Mouse (Mus musculus): ENCODE measurements around the gene Myo19. TPM values are rescaled to one million over a fixed set of nuclear protein-coding genes. Genes with fewer than 3 reads are reported as not detected.

Gene Myo19
- polyA plus RNA-seq (2021), result 27.3 TPM

GRCm38 (mm10) chr11:84879772-84880464 lies at the start of gene Myo19, which contains the start of gene Pigw:
Gene Myo19, plus strand, starts transcription at chr11:84880148.
Gene Pigw, minus strand, starts transcription at chr11:84880285.
- no peaks in the 10 kb centered on the region for H3K27me3 ChIP-seq
- DNase-seq (ENCODE audit: low read depth, low spot score) (no peak), ATAC-seq (peak; percentile 81)
- TF ChIP-seq CTCF (IDR thresholded peaks at IDR 0.05), result no peak
- in situ Hi-C loops (cut with MboI; ENCODE audit: low pct_unique_long_range_greater_than_20kb), result no loop called here
- CTCF ChIA-PET, result interaction anchor here (1.0 kb wide), 1 partner anchor 27 kb away, joined by 3 read pairs; no protein-coding TSS in a partner anchor
- POLR2A ChIA-PET, result interaction anchor here (0.5 to 3.5 kb wide), 3 partner anchors 10 to 35 kb away, joined by 3 to 25 read pairs (median 4); partner anchors contain the start of gene Ggnbp2

GRCm38 (mm10) chr11:84839330-84839729 lies 40.6 kb upstream of the Myo19 start:
- ChIA-PET CTCF (no interaction called here), POLR2A (interaction anchor here (0.7 to 1.1 kb wide), 2 partner anchors 33 to 276 kb away, joined by 3 to 5 read pairs; no protein-coding TSS in a partner anchor)
- in situ Hi-C loops (cut with MboI; ENCODE audit: low pct_unique_long_range_greater_than_20kb), result loop anchor here (25.0 kb wide), 1 partner anchor 1052 kb away; no protein-coding TSS in a partner anchor
- H3K27me3 ChIP-seq, result no peaks in the 10 kb centered on the region
- ATAC-seq (no peak), DNase-seq (ENCODE audit: low read depth, low spot score) (no peak)
- peak; percentile 35 for TF ChIP-seq CTCF (IDR thresholded peaks at IDR 0.05)

- CTCF ChIA-PET, result interaction anchor here (0.7 kb wide), 1 partner anchor 13 kb away, joined by 3 read pairs; no protein-coding TSS in a partner anchor
- no peaks in the 10 kb centered on the region for H3K27me3 ChIP-seq
- in situ Hi-C loops (cut with MboI; ENCODE audit: low pct_unique_long_range_greater_than_20kb), result loop anchor here (25.0 kb wide), 1 partner anchor 1060 kb away; no protein-coding TSS in a partner anchor
- POLR2A ChIA-PET, result no interaction called here
- ATAC-seq (no peak), DNase-seq (ENCODE audit: low read depth, low spot score) (no peak)
- TF ChIP-seq CTCF (IDR thresholded peaks at IDR 0.05), result no peak
These were observed 33.0 kb upstream of the Myo19 start for GRCm38 (mm10) chr11:84846741-84847474.

GRCm38 (mm10) chr11:84847475-84848090 lies 32.4 kb upstream of the Myo19 start:
- no peak for ATAC-seq
- ChIA-PET CTCF (interaction anchor here (0.7 kb wide), 1 partner anchor 14 kb away, joined by 3 read pairs; no protein-coding TSS in a partner anchor), POLR2A (no interaction called here)
- in situ Hi-C loops (cut with MboI; ENCODE audit: low pct_unique_long_range_greater_than_20kb), result loop anchor here (25.0 kb wide), 1 partner anchor 1060 kb away; no protein-coding TSS in a partner anchor
- DNase-seq (ENCODE audit: low read depth, low spot score), result no peak
- no peaks in the 10 kb centered on the region for H3K27me3 ChIP-seq
- no peak for TF ChIP-seq CTCF (IDR thresholded peaks at IDR 0.05)

GRCm38 (mm10) chr11:84855285-84855684 lies 24.7 kb upstream of the Myo19 start:
- H3K27me3 ChIP-seq, result no peaks in the 10 kb centered on the region
- in situ Hi-C loops (cut with MboI; ENCODE audit: low pct_unique_long_range_greater_than_20kb), result no loop called here
- no peak for TF ChIP-seq CTCF (IDR thresholded peaks at IDR 0.05)
- ATAC-seq (no peak), DNase-seq (ENCODE audit: low read depth, low spot score) (no peak)
- CTCF ChIA-PET, result interaction anchor here (1.8 kb wide), 1 partner anchor 10 kb away, joined by 5 read pairs; no protein-coding TSS in a partner anchor
- POLR2A ChIA-PET, result no interaction called here

- ChIA-PET CTCF (interaction anchor here (2.1 kb wide), 1 partner anchor 9 kb away, joined by 5 read pairs; no protein-coding TSS in a partner anchor), POLR2A (no interaction called here)
- DNase-seq (ENCODE audit: low read depth, low spot score) (no peak), ATAC-seq (no peak)
- in situ Hi-C loops (cut with MboI; ENCODE audit: low pct_unique_long_range_greater_than_20kb), result no loop called here
- no peaks in the 10 kb centered on the region for H3K27me3 ChIP-seq
- TF ChIP-seq CTCF (IDR thresholded peaks at IDR 0.05), result no peak
These were observed 14.7 kb upstream of the Myo19 start for GRCm38 (mm10) chr11:84865268-84865667.

- in situ Hi-C loops (cut with MboI; ENCODE audit: low pct_unique_long_range_greater_than_20kb), result no loop called here
- CTCF ChIA-PET, result no interaction called here
- DNase-seq (ENCODE audit: low read depth, low spot score) (no peak), ATAC-seq (no peak)
- no peak for TF ChIP-seq CTCF (IDR thresholded peaks at IDR 0.05)
- POLR2A ChIA-PET, result no interaction called here
- no peaks in the 10 kb centered on the region for H3K27me3 ChIP-seq
These were observed 12.4 kb upstream of the Myo19 start for GRCm38 (mm10) chr11:84867586-84867985.

GRCm38 (mm10) chr11:84868786-84869259 lies 11.1 kb upstream of the Myo19 start:
- in situ Hi-C loops (cut with MboI; ENCODE audit: low pct_unique_long_range_greater_than_20kb), result no loop called here
- TF ChIP-seq CTCF (IDR thresholded peaks at IDR 0.05), result no peak
- ChIA-PET CTCF (interaction anchor here (0.7 kb wide), 1 partner anchor 49 kb away, joined by 3 read pairs; the partner anchor contains the start of gene Mrm1), POLR2A (interaction anchor here (0.7 to 4.0 kb wide), 2 partner anchors 11 to 36 kb away, joined by 5 to 25 read pairs; partner anchors contain the start of genes Myo19 and Pigw)
- ATAC-seq (no peak), DNase-seq (ENCODE audit: low read depth, low spot score) (no peak)
- no peaks in the 10 kb centered on the region for H3K27me3 ChIP-seq

- ATAC-seq, result peak; percentile 74
- ChIA-PET POLR2A (interaction anchor here (1.8 to 4.0 kb wide), 3 partner anchors 10 to 51 kb away, joined by 5 to 25 read pairs (median 6); partner anchors contain the start of genes Mrm1, Myo19 and Pigw), CTCF (no interaction called here)
- peak; percentile 63 for DNase-seq (ENCODE audit: low read depth, low spot score)
- no peak for TF ChIP-seq CTCF (IDR thresholded peaks at IDR 0.05)
- H3K27me3 ChIP-seq, result no peaks in the 10 kb centered on the region
- in situ Hi-C loops (cut with MboI; ENCODE audit: low pct_unique_long_range_greater_than_20kb), result no loop called here
These were observed 10.3 kb upstream of the Myo19 start for GRCm38 (mm10) chr11:84869537-84870232.

Measured in Patski (cell line).